Mouse (Mus musculus) stomach, embryonic 16.5 days (tissue): Measurements from ENCODE around the gene Actg1. TPM values are rescaled to one million over a fixed set of nuclear protein-coding genes. Genes with fewer than 3 reads are reported as not detected.
A peak's percentile ranks its signal among the peaks of the same experiment; 100 is the strongest.
"Not testable (repeated sequence)": the region's sequence is repeated elsewhere in the genome, so short reads cannot be mapped to it uniquely, and the experiment has no call there.

Experiments used
- ATAC-seq: fragments of 200-750 bp; cut with Nextera tagmentation; 2 replicates; pipeline ENCODE4 v1.8.0; 2017; ENCODE audit warnings: moderate number of reproducible peaks, moderate TSS enrichment; ENCODE audit not compliant: insufficient read depth, low FRiP score
- H3K27ac ChIP-seq: fragments of 300-500 bp; sonication (generic); 2 replicates; pipeline ENCODE4 v1.5.1; 2014; ENCODE audit warnings: low read length
- H3K27me3 ChIP-seq: fragments of 300-500 bp; sonication (generic); 2 replicates; pipeline ENCODE4 v1.6.1; 2014; ENCODE audit warnings: low read length, control low read depth, mixed read lengths; ENCODE audit not compliant: control insufficient read depth, insufficient read depth
- H3K36me3 ChIP-seq: fragments of 300-500 bp; sonication (generic); 2 replicates; pipeline ENCODE4 v1.6.1; 2014; ENCODE audit warnings: low read length; ENCODE audit not compliant: control insufficient read depth, insufficient read depth
- H3K4me1 ChIP-seq: fragments of 300-500 bp; sonication (generic); 2 replicates; pipeline ENCODE4 v1.6.1; 2014; ENCODE audit warnings: low read length, control low read depth, mixed read lengths; ENCODE audit not compliant: control insufficient read depth, insufficient read depth
- H3K4me2 ChIP-seq: fragments of 300-500 bp; sonication (generic); 2 replicates; pipeline ENCODE4 v1.6.1; 2014; ENCODE audit warnings: low read depth, low read length, mixed read lengths
- H3K4me3 ChIP-seq: fragments of 300-500 bp; sonication (generic); replicated peaks from 2 replicates; pipeline ENCODE4 v1.5.1; 2014; ENCODE audit warnings: mild to moderate bottlenecking, low read length
- H3K9ac ChIP-seq: fragments of 300-500 bp; sonication (generic); 2 replicates; pipeline ENCODE4 v1.6.1; 2014; ENCODE audit warnings: low read length
- H3K9me3 ChIP-seq: fragments of 300-500 bp; sonication (generic); replicated peaks from 2 replicates; pipeline ENCODE4 v1.6.1; 2016; ENCODE audit warnings: low read length, control low read depth; ENCODE audit not compliant: control insufficient read depth
- WGBS: fragments of 180-500 bp; shearing (Covaris S2); extraction: QIAGEN DNeasy Blood & Tissue Kit; methylation state at CpG from one replicate; pipeline ENCODE4 v1.1.7; 2014; 5-methylcytosine and 5-hydroxymethylcytosine counted together
- polyA plus RNA-seq: library from polyadenylated mRNA; unstranded; fragments of >200 nt; fragmentation: Nextera tagmentation; extraction: Ambion mirVana; gene quantifications from 2 replicates; pipeline ENCODE4 v1.2.1, GENCODE M21; 2015

Actg1 gene
- polyA plus RNA-seq, 1 experiment from 2014 or later, result 2,700 TPM

DNA sequence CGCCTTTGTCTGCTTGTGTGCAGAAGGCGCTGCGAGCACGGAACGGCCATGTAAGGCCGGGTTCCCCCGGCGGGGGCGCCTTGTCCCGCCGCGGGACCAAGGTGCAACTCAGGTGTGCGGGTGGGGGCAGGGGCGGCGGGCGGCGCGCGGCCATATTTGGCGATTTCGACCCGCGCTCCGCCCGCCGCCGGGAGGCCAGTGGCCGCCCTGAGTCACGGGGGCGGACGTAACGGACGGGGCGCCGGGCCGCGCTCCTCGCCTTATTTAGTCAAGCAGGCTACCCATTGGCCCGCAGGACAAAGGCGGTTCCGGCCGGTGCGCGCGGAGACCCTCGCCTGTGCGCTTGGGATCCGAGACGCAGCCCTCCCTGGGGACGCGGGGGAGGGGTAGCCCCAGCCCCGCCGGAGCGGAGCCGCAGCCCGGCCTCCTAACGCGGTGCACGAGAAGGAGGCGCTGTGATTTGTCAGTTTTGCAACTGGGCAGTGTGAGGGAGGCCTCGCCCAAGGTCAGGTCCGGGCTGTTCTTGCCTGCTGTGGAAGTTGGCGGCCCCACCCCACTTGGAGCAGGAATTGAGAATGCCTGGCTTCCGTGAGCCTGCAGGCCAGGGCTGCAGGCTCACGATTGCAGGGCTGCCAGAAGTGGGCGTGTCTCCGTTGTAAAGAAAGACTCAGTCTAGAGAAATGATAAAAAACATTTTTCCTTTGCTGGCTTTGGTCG lies 1.8 kb upstream of the Actg1 start:
- Histone ChIP-seq H3K4me3 (peak overlapping the region; percentile 95), H3K36me3 (peaks cover 4% of the 10 kb centered on the region; the same call in 1 of the 2 replicates), H3K4me1 (peaks cover 34% of the 10 kb centered on the region), H3K4me2 (peak overlapping the region; percentile 90), H3K9me3 (no peaks in the 10 kb centered on the region), H3K9ac (peak overlapping the region; percentile 99), H3K27ac (peak overlapping the region; percentile 100), H3K27me3 (no peaks in the 10 kb centered on the region)
- under 1% methylated on average over 68 of the region's 68 CpGs for WGBS
- peak; percentile 83 for ATAC-seq

DNA sequence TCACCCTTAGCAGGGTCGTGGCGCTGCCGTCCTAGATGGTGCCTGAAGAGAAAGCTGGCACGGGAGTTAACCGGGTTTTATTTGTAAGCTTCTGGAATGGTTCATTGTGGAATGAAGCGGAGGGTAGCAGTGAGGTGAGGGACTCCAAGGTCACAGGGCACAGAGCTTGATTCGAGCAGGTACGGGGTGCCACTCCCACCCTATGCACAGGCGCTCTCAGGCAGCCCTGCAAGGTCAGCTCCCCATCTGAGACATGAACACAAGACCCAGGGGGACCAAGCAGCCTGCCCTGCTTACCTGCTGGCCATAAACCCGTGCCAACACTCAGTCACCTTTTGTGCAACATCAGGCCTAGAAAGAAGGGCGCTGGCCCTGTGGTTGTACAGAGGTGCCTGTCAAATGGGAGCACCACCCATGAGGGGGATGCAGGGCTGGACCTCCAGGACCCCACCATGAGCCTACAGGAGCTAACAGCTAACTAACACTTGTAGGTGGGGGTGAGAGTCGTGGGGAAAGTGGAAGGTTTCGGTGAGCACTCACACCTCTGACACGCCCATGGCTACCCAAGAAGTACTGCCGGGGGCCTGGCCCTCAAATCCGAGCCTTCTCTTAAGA lies 1.1 kb upstream of the Actg1 start:
- Histone ChIP-seq H3K36me3 (peaks cover 5% of the 10 kb centered on the region; the same call in 1 of the 2 replicates), H3K9me3 (no peaks in the 10 kb centered on the region), H3K27me3 (no peaks in the 10 kb centered on the region), H3K4me3 (peak overlapping the region; percentile 95), H3K9ac (peak overlapping the region; percentile 99), H3K4me1 (peaks cover 29% of the 10 kb centered on the region), H3K27ac (peak overlapping the region; percentile 100), H3K4me2 (peak overlapping the region; percentile 90)
- ATAC-seq, result no peak
- WGBS, result 1% methylated on average over 16 of the region's 16 CpGs

DNA sequence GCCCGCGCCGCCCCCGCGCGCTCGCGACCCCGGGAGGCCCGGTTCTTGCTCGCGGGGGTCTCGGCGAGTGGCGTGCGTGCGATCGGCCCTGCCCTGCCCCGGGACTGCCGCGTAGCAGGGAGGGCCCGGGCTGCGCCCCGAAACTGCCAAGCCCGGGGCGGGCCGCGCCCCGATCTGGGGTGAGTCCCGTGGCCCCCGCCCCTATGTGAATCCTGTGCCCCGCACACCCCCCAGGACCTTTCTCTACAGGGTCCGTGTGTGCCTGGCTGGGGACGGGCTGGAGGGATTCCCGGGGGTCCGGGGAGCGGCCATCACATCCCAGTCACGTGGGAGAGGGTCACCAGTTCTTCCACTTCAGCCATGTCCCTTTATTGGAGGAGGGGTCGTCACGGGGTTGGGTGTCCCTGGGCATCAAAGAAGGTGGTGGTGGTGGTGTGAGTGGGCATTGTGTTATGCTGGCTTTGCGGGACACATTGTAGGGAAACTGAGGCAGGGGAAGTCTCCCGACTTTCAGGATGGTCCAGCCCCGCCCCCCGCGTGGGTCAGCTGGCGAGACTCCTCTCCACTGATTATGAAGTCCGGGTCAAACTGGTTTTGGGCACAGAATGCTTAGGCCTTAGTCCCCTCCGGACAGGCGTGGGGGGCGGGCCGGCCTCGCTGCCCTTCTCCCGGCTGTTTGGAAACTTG lies 485 bp upstream of the Actg1 start:
- Histone ChIP-seq H3K27me3 (no peaks in the 10 kb centered on the region), H3K36me3 (peaks cover 5% of the 10 kb centered on the region; the same call in 1 of the 2 replicates), H3K4me2 (peak overlapping the region; percentile 90), H3K9me3 (no peaks in the 10 kb centered on the region), H3K9ac (peak overlapping the region; percentile 99), H3K27ac (peak overlapping the region; percentile 100), H3K4me3 (peak overlapping the region; percentile 95), H3K4me1 (peaks cover 26% of the 10 kb centered on the region)
- no peak; the same call in 1 of the 2 replicates for ATAC-seq
- WGBS, result under 1% methylated on average over 41 of the region's 53 CpGs

DNA sequence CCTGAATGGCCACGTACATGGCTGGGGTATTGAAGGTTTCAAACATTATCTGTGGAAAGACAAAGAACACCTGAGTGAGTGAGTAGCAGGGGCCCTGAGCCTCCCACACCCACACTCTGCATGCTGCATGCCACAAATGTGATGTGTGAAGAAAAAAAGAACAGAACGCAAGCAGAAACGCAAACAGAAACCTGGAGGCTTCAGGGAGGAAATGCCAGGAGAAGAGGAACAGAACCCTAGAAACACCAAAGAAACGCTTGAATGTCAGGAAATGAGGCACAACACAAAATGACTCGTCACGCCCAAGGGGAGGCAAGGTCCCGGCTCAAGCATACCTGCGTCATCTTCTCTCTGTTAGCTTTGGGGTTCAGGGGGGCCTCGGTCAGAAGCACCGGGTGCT lies 1.0 kb downstream of the Actg1 start:
- Histone ChIP-seq H3K4me1 (peaks cover 13% of the 10 kb centered on the region), H3K27ac (peak overlapping the region; percentile 100), H3K9ac (peak overlapping the region; percentile 100), H3K36me3 (peaks cover 5% of the 10 kb centered on the region; the same call in 1 of the 2 replicates), H3K9me3 (no peaks in the 10 kb centered on the region), H3K4me3 (peak overlapping the region; percentile 95), H3K27me3 (no peaks in the 10 kb centered on the region), H3K4me2 (peak overlapping the region; percentile 53)
- no peak for ATAC-seq
- under 1% methylated on average over 10 of the region's 10 CpGs for WGBS

DNA sequence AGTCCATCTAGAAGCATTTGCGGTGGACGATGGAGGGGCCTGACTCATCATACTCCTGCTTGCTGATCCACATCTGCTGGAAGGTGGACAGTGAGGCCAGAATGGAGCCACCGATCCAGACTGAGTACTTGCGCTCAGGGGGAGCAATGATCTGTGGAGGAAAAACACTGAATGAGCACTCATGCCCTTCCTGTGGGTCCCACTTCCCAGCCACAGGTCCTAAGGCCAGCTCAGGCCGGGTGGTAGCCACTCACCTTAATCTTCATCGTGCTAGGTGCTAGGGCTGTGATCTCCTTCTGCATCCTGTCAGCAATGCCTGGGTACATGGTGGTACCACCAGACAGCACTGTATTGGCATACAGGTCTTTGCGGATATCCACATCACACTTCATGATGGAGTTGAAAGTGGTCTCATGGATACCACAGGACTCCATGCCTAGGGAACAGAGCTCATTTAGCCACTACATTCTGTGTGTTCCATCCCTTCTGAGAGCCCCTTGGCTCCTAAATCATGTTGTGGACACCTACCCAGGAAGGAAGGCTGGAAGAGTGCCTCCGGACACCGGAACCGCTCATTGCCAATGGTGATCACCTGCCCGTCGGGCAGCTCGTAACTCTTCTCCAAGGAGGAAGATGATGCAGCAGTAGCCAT lies 1.8 kb downstream of the Actg1 start:
- H3K36me3 ChIP-seq, result not testable (repeated sequence)
- peak overlapping the region; percentile 27; the same call in 1 of the 2 replicates for H3K27ac ChIP-seq

DNA sequence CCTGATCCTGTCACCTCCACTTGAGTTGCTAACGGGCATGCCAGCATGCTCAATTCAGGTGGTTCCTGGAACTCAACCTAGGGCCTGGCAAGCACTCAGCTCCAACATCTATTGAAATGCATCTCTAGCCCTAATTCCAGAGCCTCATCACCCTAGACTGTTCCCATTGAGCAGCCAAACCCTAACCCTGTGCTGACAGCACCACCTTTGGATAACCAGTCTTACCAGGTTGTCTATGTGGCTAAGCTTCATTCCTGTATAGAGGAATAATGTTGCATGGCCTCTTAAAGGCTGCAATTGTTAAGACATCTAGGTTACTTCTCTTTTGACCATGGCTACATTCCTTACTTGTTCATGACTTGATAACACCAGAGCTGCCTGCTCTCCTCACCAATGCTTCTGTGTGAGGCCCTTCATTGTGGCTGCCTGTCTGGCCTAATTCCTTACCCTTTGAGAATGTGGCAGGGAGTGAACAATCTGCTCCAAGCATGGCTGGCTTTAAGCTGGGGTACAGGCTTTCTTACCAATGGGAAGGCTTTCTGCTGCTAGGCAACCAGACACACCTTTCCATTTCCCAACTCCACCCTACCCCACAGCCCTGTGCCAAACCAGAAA lies 3.2 kb downstream of the Actg1 start:
- WGBS, result 33% methylated on average over 1 of the region's 1 CpGs
- Histone ChIP-seq H3K9ac (peak overlapping the region; percentile 4), H3K27ac (peak overlapping the region; percentile 77)

More for the DNA sequence above, 1.8 kb downstream of the Actg1 start:
- peak overlapping the region; percentile 73 for H3K9ac ChIP-seq
- not testable (repeated sequence) for ATAC-seq, H3K27me3 ChIP-seq, H3K9me3 ChIP-seq
- H3K4me2 ChIP-seq, result peak overlapping the region; percentile 65
- peaks cover 13% of the 10 kb centered on the region for H3K4me1 ChIP-seq
- peak overlapping the region; percentile 58 for H3K4me3 ChIP-seq
- 34% methylated on average over 11 of the region's 13 CpGs for WGBS

DNA sequence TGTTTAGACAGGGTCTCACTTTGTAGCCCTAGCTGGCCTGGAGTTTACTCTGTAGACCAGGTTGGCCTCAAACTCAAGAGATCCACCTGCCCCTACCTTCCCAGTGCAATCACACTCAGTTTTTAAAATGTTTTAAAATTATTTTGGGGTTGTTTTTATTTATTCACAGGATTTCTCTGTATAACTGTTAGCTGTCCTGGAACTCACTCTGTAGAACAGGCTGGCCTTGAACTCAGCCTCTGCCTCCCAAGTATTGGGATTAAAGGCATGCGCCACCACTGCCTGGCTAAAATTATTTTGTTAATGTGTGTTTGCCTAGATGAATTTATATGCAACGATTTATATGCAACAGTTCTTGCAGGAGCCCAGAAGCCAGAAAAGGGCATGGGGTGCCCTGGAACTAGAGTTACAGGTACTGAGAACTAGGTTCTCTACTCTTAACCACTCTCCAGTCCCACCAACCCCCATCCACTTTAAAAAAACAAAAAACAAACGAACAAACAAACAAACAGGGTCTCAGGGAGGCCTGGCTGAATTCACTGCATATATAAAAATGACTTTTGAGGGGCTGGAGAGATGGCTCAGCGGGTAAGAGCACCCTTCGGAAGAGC lies 3.9 kb downstream of the Actg1 start:
- Histone ChIP-seq H3K27ac (peak overlapping the region; percentile 77), H3K4me2 (peak overlapping the region; percentile 39; the same call in 1 of the 2 replicates), H3K36me3 (peaks cover 5% of the 10 kb centered on the region; the same call in 1 of the 2 replicates), H3K9me3 (no peaks in the 10 kb centered on the region), H3K9ac (no peak overlapping the region), H3K4me1 (peaks cover 4% of the 10 kb centered on the region; the same call in 1 of the 2 replicates), H3K4me3 (0 out of 2 replicates have a peak overlapping the region, but pooled peaks have one; percentile 32), H3K27me3 (no peaks in the 10 kb centered on the region)
- WGBS, result 47% methylated on average over 5 of the region's 5 CpGs
- no peak for ATAC-seq

More for the DNA sequence above, 3.2 kb downstream of the Actg1 start:
- Histone ChIP-seq H3K36me3 (peaks cover 5% of the 10 kb centered on the region; the same call in 1 of the 2 replicates), H3K9me3 (no peaks in the 10 kb centered on the region), H3K27me3 (no peaks in the 10 kb centered on the region), H3K4me1 (peaks cover 4% of the 10 kb centered on the region; the same call in 1 of the 2 replicates), H3K4me3 (peak overlapping the region; percentile 32), H3K4me2 (peak overlapping the region; percentile 39)
- ATAC-seq, result no peak
